Mouse (Mus musculus) MEL (cell line): ENCODE data around the gene Exoc4. TPM values are rescaled to one million over a fixed set of nuclear protein-coding genes. Genes with fewer than 3 reads are reported as not detected.

Experiments
- DNase-seq: peaks from one replicate; pipeline ENCODE4 v3.0.0; 2011; ENCODE audit warnings: low read depth, low spot score
- H3K27ac ChIP-seq: 2 replicates; pipeline ENCODE4 v1.5.1; 2012; ENCODE audit warnings: low read depth, mild to moderate bottlenecking, control low read depth, low read length, moderate library complexity; ENCODE audit not compliant: control insufficient read depth
- H3K27me3 ChIP-seq, 2 experiments: fragments of 150-350 bp in 1 of 2; sonication (generic) in 1 of 2; 2 replicates each; pipeline ENCODE4 v1.6.1; 2012; ENCODE audit warnings: low read length in 2 of 2, mild to moderate bottlenecking in 2 of 2, improper control_type of control experiment in 1 of 2, moderate library complexity in 1 of 2; ENCODE audit not compliant: insufficient read depth in 2 of 2, control insufficient read depth in 1 of 2
- H3K36me3 ChIP-seq, 2 experiments: 2 replicates each; pipeline ENCODE4 v1.6.1; 2012 to 2014; ENCODE audit warnings: low read length in 2 of 2, improper control_type of control experiment in 1 of 2, inconsistent platforms in 1 of 2, mild to moderate bottlenecking in 1 of 2; ENCODE audit not compliant: insufficient read depth in 2 of 2, control insufficient read depth in 1 of 2
- H3K4me1 ChIP-seq, 2 experiments: fragments of 150-350 bp in 1 of 2; sonication (generic) in 1 of 2; 2 replicates each; pipeline ENCODE4 v1.6.1; 2012; ENCODE audit warnings: low read length in 2 of 2, improper control_type of control experiment in 1 of 2, mild to moderate bottlenecking in 1 of 2; ENCODE audit not compliant: insufficient read depth in 2 of 2, control insufficient read depth in 1 of 2
- H3K4me3 ChIP-seq, 2 experiments: fragments of 150-350 bp in 1 of 2; sonication (generic) in 1 of 2; 2 replicates each; pipeline ENCODE4 v1.5.1; 2012; ENCODE audit warnings: low read depth in 2 of 2, low read length in 2 of 2, mild to moderate bottlenecking in 2 of 2, moderate library complexity in 2 of 2, control low read depth in 1 of 2, improper control_type of control experiment in 1 of 2; ENCODE audit not compliant: control insufficient read depth in 1 of 2, insufficient read depth in 1 of 2
- H3K79me2 ChIP-seq: 2 replicates; pipeline ENCODE4 v1.6.1; 2012; ENCODE audit warnings: mild to moderate bottlenecking, low read length, moderate library complexity; ENCODE audit not compliant: control insufficient read depth, poor library complexity, insufficient read depth
- H3K9ac ChIP-seq: 2 replicates; pipeline ENCODE4 v1.6.1; 2012; ENCODE audit warnings: low read depth, mild to moderate bottlenecking, control low read depth, low read length, moderate library complexity; ENCODE audit not compliant: control insufficient read depth, poor library complexity, severe bottlenecking
- H3K9me3 ChIP-seq: fragments of 150-350 bp; sonication (generic); replicated peaks from 2 replicates; pipeline ENCODE4 v1.6.1; 2012; ENCODE audit warnings: mild to moderate bottlenecking, low read length, improper control_type of control experiment, moderate library complexity; ENCODE audit not compliant: insufficient read depth
- CHD2 ChIP-seq: IDR thresholded peaks from 2 replicates; pipeline ENCODE4 v1.6.1; 2011; ENCODE audit warnings: low read length, improper control_type of control experiment
- ETS1 ChIP-seq: IDR thresholded peaks from 2 replicates; pipeline ENCODE4 v1.6.1; 2012; ENCODE audit warnings: low read depth, mild to moderate bottlenecking, inconsistent platforms, low read length, improper control_type of control experiment, moderate library complexity
- GABPA ChIP-seq: IDR thresholded peaks from 2 replicates; pipeline ENCODE4 v1.6.1; 2012; ENCODE audit warnings: low read depth, mild to moderate bottlenecking, inconsistent platforms, low read length, improper control_type of control experiment, moderate library complexity
- GATA1 ChIP-seq: IDR thresholded peaks from 2 replicates; pipeline ENCODE4 v1.6.1; 2011; ENCODE audit warnings: low read depth, low read length, improper control_type of control experiment
- MAFK ChIP-seq: IDR thresholded peaks from 2 replicates; pipeline ENCODE4 v1.6.1; 2011; ENCODE audit warnings: low read depth, mild to moderate bottlenecking, low read length, improper control_type of control experiment, borderline replicate concordance
- NELFE ChIP-seq: IDR thresholded peaks from 2 replicates; pipeline ENCODE4 v1.6.1; 2011; ENCODE audit warnings: low read depth, low read length, improper control_type of control experiment
- POLR2A ChIP-seq, 2 experiments: IDR thresholded peaks; 2 replicates each; pipeline ENCODE4 v1.6.1; 2011 to 2012; ENCODE audit warnings: low read length in 2 of 2, mild to moderate bottlenecking in 2 of 2, control low read depth in 1 of 2, improper control_type of control experiment in 1 of 2, low read depth in 1 of 2, moderate library complexity in 1 of 2; ENCODE audit not compliant: control insufficient read depth in 1 of 2, insufficient read depth in 1 of 2, poor library complexity in 1 of 2
- POLR2AphosphoS5 ChIP-seq: IDR thresholded peaks from 2 replicates; pipeline ENCODE4 v1.6.1; 2012; ENCODE audit warnings: low read depth, borderline replicate concordance, mild to moderate bottlenecking, inconsistent platforms, low read length, moderate library complexity, mixed read lengths
- RCOR1 ChIP-seq: IDR thresholded peaks from 2 replicates; pipeline ENCODE4 v1.6.1; 2012; ENCODE audit warnings: low read depth, mild to moderate bottlenecking, inconsistent platforms, low read length, improper control_type of control experiment
- SIN3A ChIP-seq: IDR thresholded peaks from 2 replicates; pipeline ENCODE4 v1.6.1; 2012; ENCODE audit warnings: low read length, improper control_type of control experiment, inconsistent platforms
- TAL1 ChIP-seq: IDR thresholded peaks from 2 replicates; pipeline ENCODE4 v1.6.1; 2012; ENCODE audit warnings: mild to moderate bottlenecking, inconsistent platforms, low read length, moderate library complexity, mixed read lengths
- TBP ChIP-seq: IDR thresholded peaks from 2 replicates; pipeline ENCODE4 v1.8.0; 2011; ENCODE audit warnings: low read depth, low read length, improper control_type of control experiment
- UBTF ChIP-seq: IDR thresholded peaks from 2 replicates; pipeline ENCODE4 v1.6.1; 2012; ENCODE audit warnings: low read depth, mild to moderate bottlenecking, inconsistent platforms, low read length, improper control_type of control experiment, moderate library complexity, borderline replicate concordance; ENCODE audit not compliant: insufficient read depth
- USF1 ChIP-seq: IDR thresholded peaks from 2 replicates; pipeline ENCODE4 v1.6.1; 2014; ENCODE audit warnings: low read depth, mild to moderate bottlenecking, inconsistent platforms, low read length, improper control_type of control experiment, moderate library complexity
- ZC3H11A ChIP-seq: IDR thresholded peaks from 2 replicates; pipeline ENCODE4 v1.6.1; 2012; ENCODE audit warnings: low read depth, mild to moderate bottlenecking, inconsistent platforms, low read length, improper control_type of control experiment
- ZKSCAN1 ChIP-seq: IDR thresholded peaks from 2 replicates; pipeline ENCODE4 v1.6.1; 2012; ENCODE audit warnings: low read depth, mild to moderate bottlenecking, inconsistent platforms, low read length, improper control_type of control experiment, moderate library complexity
- ZNF384 ChIP-seq: IDR thresholded peaks from 2 replicates; pipeline ENCODE4 v1.6.1; 2012; ENCODE audit warnings: low read depth, mild to moderate bottlenecking, inconsistent platforms, low read length, improper control_type of control experiment
- polyA plus RNA-seq, 2 experiments: library from polyadenylated mRNA; stranded (reverse) in 1 of 2; unstranded in 1 of 2; fragments of >175 nt in 1 of 2; fragments of >200 nt in 1 of 2; gene quantifications; 2 replicates each; pipeline versions ENCODE4 v1.2.1 to v1.2.4; 2012; ENCODE audit warnings: low replicate concordance in 2 of 2, low read depth in 1 of 2; ENCODE audit not compliant: insufficient read length in 2 of 2, insufficient read depth in 1 of 2, missing spikeins in 1 of 2
- total RNA-seq: library from RNA; depleted of rRNA; stranded (reverse); fragments of 300-350 nt; gene quantifications from 2 replicates; pipeline ENCODE4 v1.2.3, GENCODE M21; 2012

Exoc4 gene
- total and polyA plus RNA-seq, 3 experiments: 16.4 to 22.6 TPM; not detected in 1

- TF ChIP-seq ZC3H11A: no peak
- no peak for TF ChIP-seq ZNF384
- TF ChIP-seq TBP: peak; percentile 73
- TF ChIP-seq GABPA: no peak
- TF ChIP-seq TAL1: no peak
These were observed at the start of gene Exoc4 (continued) for GRCm38 (mm10) chr6:33248894-33249758.

GRCm38 (mm10) chr6:33218780-33219179 is 30.1 kb upstream of the Exoc4 start:
- H3K9ac ChIP-seq: no peak overlapping the region
- H3K4me3 ChIP-seq: no peak overlapping the region
- H3K27me3 ChIP-seq: no peaks in the 10 kb centered on the region; a peak in 2 of 4 replicates
- H3K27ac ChIP-seq: no peak overlapping the region
- H3K9me3 ChIP-seq: no peaks in the 10 kb centered on the region
- H3K36me3 ChIP-seq: no peaks in the 10 kb centered on the region
- H3K79me2 ChIP-seq: no peaks in the 10 kb centered on the region
- TF ChIP-seq CHD2 (no peak), ZKSCAN1 (no peak), UBTF (no peak), GATA1 (no peak)
- DNase-seq: no peak
- no peaks in the 10 kb centered on the region for H3K4me1 ChIP-seq

DNA sequence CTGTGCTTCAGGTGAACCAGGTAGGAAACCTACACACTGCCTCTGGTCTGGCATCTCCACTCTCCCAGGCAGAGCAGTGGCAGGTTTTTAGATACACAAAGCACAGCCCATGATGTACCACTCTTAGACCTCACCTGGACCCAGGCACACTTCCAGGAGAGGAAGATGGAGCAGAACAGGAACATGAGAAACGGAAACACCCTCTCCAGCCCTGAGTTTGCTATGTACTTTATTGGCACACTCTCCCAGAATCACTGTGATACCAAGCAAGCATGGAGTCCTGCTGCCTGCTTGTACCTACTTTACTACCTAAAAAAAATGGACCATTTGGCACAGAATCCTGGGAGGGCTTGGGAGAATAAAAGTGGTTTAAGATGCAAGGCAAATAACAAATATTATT is 22.2 kb upstream of the Exoc4 start:
- no peak overlapping the region for H3K27ac ChIP-seq
- H3K4me1 ChIP-seq: no peaks in the 10 kb centered on the region
- H3K9me3 ChIP-seq: no peaks in the 10 kb centered on the region
- no peaks in the 10 kb centered on the region for H3K36me3 ChIP-seq
- TF ChIP-seq MAFK (no peak), USF1 (no peak), NELFE (no peak), POLR2A (IDR thresholded peaks at IDR 0.05; ENCODE audit: control insufficient read depth in 1 of 2, insufficient read depth in 1 of 2, low read depth in 1 of 2, low read length in 2 of 2, poor library complexity in 1 of 2) (no peak), GABPA (no peak), SIN3A (no peak), POLR2AphosphoS5 (no peak), ETS1 (no peak), RCOR1 (no peak)
- TF ChIP-seq, all 39 proteins: peak for 0
- H3K27me3 ChIP-seq: peaks cover 0 to 1% of the 10 kb centered on the region in 2 experiments; a peak in 1 of 4 replicates
- no peak overlapping the region for H3K9ac ChIP-seq
- H3K79me2 ChIP-seq: no peaks in the 10 kb centered on the region
- DNase-seq: no peak
- no peak overlapping the region for H3K4me3 ChIP-seq
